ENCODE assay signal across 32 mouse cellular contexts in genomic region chr17:35250348-35251120, GRCm38 (mm10). TPM values are rescaled to one million over a fixed set of nuclear protein-coding genes. Genes with fewer than 3 reads are reported as not detected.
A peak's percentile ranks its signal among the peaks of the same experiment; 100 is the strongest.
DNase-seq lines count a peak whose midpoint lies in the region; ATAC-seq and TF ChIP-seq lines count a peak whose summit lies in the region.
"Had no signal": no experiment of that assay in that cellular context is flagged by ENCODE, and none has a peak within 500 bp of the region (broad histone marks: within the 10 kb centered on the region; RNA-seq: fewer than 3 reads in every experiment).

No protein-coding gene starts in this region.

- H3K36me3 ChIP-seq in heart, embryonic 10.5 days = peaks cover 87% of the 10 kb centered on the region
- peaks cover 41% of the 10 kb centered on the region for H3K36me3 ChIP-seq in lung, postnatal 0 days (ENCODE audit: insufficient read depth, low read length)

- H3K9ac ChIP-seq in lung, postnatal 0 days (replicated peaks; ENCODE audit: low read depth) = no peak overlapping the region
- H3K9ac ChIP-seq: embryonic facial prominence, embryonic 12.5 days; heart, embryonic 13.5 days; hindbrain, embryonic 14.5 days; midbrain, embryonic 15.5 days; neural tube, embryonic 12.5 days had no signal

- H3K27me3 ChIP-seq in heart, embryonic 10.5 days (ENCODE audit: insufficient read depth, poor library complexity, severe bottlenecking) = no peaks in the 10 kb centered on the region
- H3K27me3 ChIP-seq in lung, postnatal 0 days (replicated peaks; ENCODE audit: insufficient read depth, low read length) = no peaks in the 10 kb centered on the region
- H3K27me3 ChIP-seq: embryonic facial prominence, embryonic 12.5 days; heart, embryonic 13.5 days; midbrain, embryonic 15.5 days; neural tube, embryonic 12.5 days had no signal

- H3K4me2 ChIP-seq in lung, postnatal 0 days (replicated peaks; ENCODE audit: low read depth, low read length) = no peak overlapping the region
- H3K4me2 ChIP-seq: embryonic facial prominence, embryonic 12.5 days; heart, embryonic 13.5 days; hindbrain, embryonic 14.5 days; midbrain, embryonic 15.5 days; neural tube, embryonic 12.5 days had no signal

- DNase-seq in adrenal gland, adult (ENCODE audit: inconsistent age in 2 of 2, low spot score in 1 of 2) = peak; percentile 13 to 58
- no peak for DNase-seq in adrenal gland, adult 8-10 months
- DNase-seq in heart, adult 11 months = peak; percentile 86
- no peak for DNase-seq in heart, embryonic 10.5 days (ENCODE audit: low spot score)
- DNase-seq in lung, postnatal 0 days (ENCODE audit: low spot score) = no peak
- no peak for DNase-seq in lung, adult 2 months
- no peak for DNase-seq in spleen, postnatal 14 days (ENCODE audit: low spot score in 2 of 2)
- DNase-seq: cerebellum, postnatal 25 days; embryo, embryonic 11 days; heart, postnatal 10 days; kidney, postnatal 14 days; liver; right cerebral cortex, postnatal 4 days had no signal

- no peak overlapping the region for H3K27ac ChIP-seq in heart, embryonic 10.5 days
- H3K27ac ChIP-seq in lung, postnatal 0 days (ENCODE audit: low read length) = peak overlapping the region; percentile 51; the same call in 1 of the 2 replicates
- H3K27ac ChIP-seq in bone marrow, adult 2 months (ENCODE audit: control insufficient read depth, insufficient read depth, low read depth, low read length, poor library complexity) = peak overlapping the region; percentile 18; the same call in 1 of the 2 replicates
- H3K27ac ChIP-seq: embryonic facial prominence, embryonic 12.5 days; heart, embryonic 13.5 days; hindbrain, embryonic 14.5 days; midbrain, embryonic 15.5 days; neural tube, embryonic 12.5 days had no signal

- peaks cover 9% of the 10 kb centered on the region; the same call in 1 of the 2 replicates for H3K4me1 ChIP-seq in heart, embryonic 10.5 days
- no peaks in the 10 kb centered on the region for H3K4me1 ChIP-seq in lung, postnatal 0 days (ENCODE audit: insufficient read depth, low read depth, low read length)
- no peaks in the 10 kb centered on the region for H3K4me1 ChIP-seq in lung, adult 2 months (ENCODE audit: control insufficient read depth, insufficient read depth, low read length)
- H3K4me1 ChIP-seq in bone marrow, adult 2 months (ENCODE audit: control insufficient read depth, insufficient read depth, low read length) = peaks cover 2% of the 10 kb centered on the region

- H3K4me3 ChIP-seq in heart, embryonic 10.5 days = no peak overlapping the region
- H3K4me3 ChIP-seq in lung, postnatal 0 days (ENCODE audit: low read depth, low read length) = no peak overlapping the region
- no peak overlapping the region for H3K4me3 ChIP-seq in lung, adult 2 months (replicated peaks; ENCODE audit: extremely low read depth, low read depth, low read length)
- no peak overlapping the region for H3K4me3 ChIP-seq in bone marrow, adult 2 months (replicated peaks; ENCODE audit: control insufficient read depth, low read depth, low read length)
- H3K4me3 ChIP-seq: embryonic facial prominence, embryonic 12.5 days; heart, embryonic 13.5 days; midbrain, embryonic 15.5 days; neural tube, embryonic 12.5 days had no signal

- WGBS in heart, embryonic 10.5 days = 94% methylated on average over 3 of the region's 3 CpGs
- 80% methylated on average over 3 of the region's 3 CpGs for WGBS in lung, postnatal 0 days
- 80% methylated on average over 3 of the region's 3 CpGs for WGBS in lung, adult 2 months
- WGBS in bone marrow, adult 2 months = 89% methylated on average over 3 of the region's 3 CpGs

- no peak for TF ChIP-seq POLR2A in lung, adult 2 months (IDR thresholded peaks at IDR 0.05; ENCODE audit: borderline replicate concordance, extremely low read depth, low read depth, low read length)
- no peak for TF ChIP-seq POLR2A in bone marrow, adult 2 months (IDR thresholded peaks at IDR 0.05; ENCODE audit: borderline replicate concordance, control insufficient read depth, low read depth, low read length)

- H3K9me3 ChIP-seq in heart, embryonic 10.5 days = no peaks in the 10 kb centered on the region
- no peaks in the 10 kb centered on the region for H3K9me3 ChIP-seq in lung, postnatal 0 days (ENCODE audit: low read length)
- H3K9me3 ChIP-seq: embryonic facial prominence, embryonic 12.5 days; heart, embryonic 13.5 days; midbrain, embryonic 15.5 days; neural tube, embryonic 12.5 days had no signal

- TF ChIP-seq EP300 in lung, postnatal 0 days (IDR thresholded peaks at IDR 0.05) = no peak

- no peak for ATAC-seq in lung, postnatal 0 days
- ATAC-seq: forebrain, embryonic 16.5 days; intestine, postnatal 0 days; midbrain, embryonic 15.5 days had no signal

- no peak for TF ChIP-seq CTCF in lung, postnatal 0 days (IDR thresholded peaks at IDR 0.05)
- TF ChIP-seq CTCF in lung, adult 2 months (IDR thresholded peaks at IDR 0.05; ENCODE audit: insufficient read depth, low read length) = no peak
- TF ChIP-seq CTCF in bone marrow, adult 2 months (IDR thresholded peaks at IDR 0.05; ENCODE audit: control insufficient read depth, insufficient read depth, low read length) = no peak

RNA-seq across cellular contexts. Expression of gene Ddx39b, which starts 9.0 kb away (rescaled TPM):
- 100 to 1,000 TPM; 181 to 239 (median 202) TPM for total RNA-seq in adrenal gland, adult 8-10 months (2022)
- 367 and 489 TPM in 2 replicates for polyA plus RNA-seq in heart, embryonic 10.5 days (2016; fragmentation: Nextera tagmentation; extraction: Ambion mirVana)
- polyA plus RNA-seq in lung, postnatal 0 days (2015; fragmentation: Nextera tagmentation; extraction: Ambion mirVana) = 161 and 170 TPM in 2 replicates
- 245 and 304 TPM in 2 replicates for polyA plus RNA-seq in lung, adult 2 months (2012; rRNA removed)
- 275 and 374 TPM in 2 replicates for polyA plus RNA-seq in bone marrow, adult 2 months (2011; ENCODE audit: insufficient read depth, insufficient read length, low replicate concordance, missing spikeins)

RNA-seq across cellular contexts. Expression of gene H2-D1, which starts 12.0 kb away (rescaled TPM):
- total RNA-seq in adrenal gland, adult 8-10 months (2022) = 100 to 1,000 TPM; 209 to 349 (median 279) TPM
- 22.5 and 25.0 TPM in 2 replicates for polyA plus RNA-seq in heart, embryonic 10.5 days (2016; fragmentation: Nextera tagmentation; extraction: Ambion mirVana)
- 530 and 579 TPM in 2 replicates for polyA plus RNA-seq in lung, postnatal 0 days (2015; fragmentation: Nextera tagmentation; extraction: Ambion mirVana)
- polyA plus RNA-seq in lung, adult 2 months (2012; rRNA removed) = 878 and 1,286 TPM in 2 replicates
- polyA plus RNA-seq in bone marrow, adult 2 months (2011; ENCODE audit: insufficient read depth, insufficient read length, low replicate concordance, missing spikeins) = 399 and 727 TPM in 2 replicates

RNA-seq across cellular contexts. Expression of gene Nfkbil1, which starts 14.9 kb away (rescaled TPM):
- 10 to 100 TPM; 17.4 to 20.2 (median 19.8) TPM for total RNA-seq in adrenal gland, adult 8-10 months (2022)
- 8.4 and 10.4 TPM in 2 replicates for polyA plus RNA-seq in heart, embryonic 10.5 days (2016; fragmentation: Nextera tagmentation; extraction: Ambion mirVana)
- polyA plus RNA-seq in lung, postnatal 0 days (2015; fragmentation: Nextera tagmentation; extraction: Ambion mirVana) = 11.2 and 12.2 TPM in 2 replicates
- 16.5 and 21.6 TPM in 2 replicates for polyA plus RNA-seq in lung, adult 2 months (2012; rRNA removed)
- polyA plus RNA-seq in bone marrow, adult 2 months (2011; ENCODE audit: insufficient read depth, insufficient read length, low replicate concordance, missing spikeins) = 9.9 and 24.9 TPM in 2 replicates

RNA-seq across cellular contexts. Expression of gene Atp6v1g2, which starts 17.1 kb away (rescaled TPM):
- total RNA-seq in adrenal gland, adult 8-10 months (2022) = 10 to 100 TPM in 1 of 4 experiments, 1 to 10 TPM in 3; 5.5 to 12.1 (median 7.4) TPM
- polyA plus RNA-seq in heart, embryonic 10.5 days (2016; fragmentation: Nextera tagmentation; extraction: Ambion mirVana) = 6.5 and 10.1 TPM in 2 replicates
- polyA plus RNA-seq in lung, postnatal 0 days (2015; fragmentation: Nextera tagmentation; extraction: Ambion mirVana) = 4.7 and 6.1 TPM in 2 replicates
- polyA plus RNA-seq in lung, adult 2 months (2012; rRNA removed) = 6.3 and 8.1 TPM in 2 replicates
- 4.1 and 9.9 TPM in 2 replicates for polyA plus RNA-seq in bone marrow, adult 2 months (2011; ENCODE audit: insufficient read depth, insufficient read length, low replicate concordance, missing spikeins)

RNA-seq across cellular contexts. Expression of gene Gm16181, which starts 29.9 kb away (rescaled TPM):
- not detected for total RNA-seq in adrenal gland, adult 8-10 months (2022)
- polyA plus RNA-seq in heart, embryonic 10.5 days (2016; fragmentation: Nextera tagmentation; extraction: Ambion mirVana) = 0.30 TPM in 1 of 2 replicates, not detected in the other
- polyA plus RNA-seq in lung, postnatal 0 days (2015; fragmentation: Nextera tagmentation; extraction: Ambion mirVana) = 0.60 TPM in 1 of 2 replicates, not detected in the other
- 1.2 TPM in 1 of 2 replicates, not detected in the other for polyA plus RNA-seq in lung, adult 2 months (2012; rRNA removed)
- not detected in 2 replicates for polyA plus RNA-seq in bone marrow, adult 2 months (2011; ENCODE audit: insufficient read depth, insufficient read length, low replicate concordance, missing spikeins)
- total RNA-seq: adrenal gland, adult 2 months; adrenal gland, postnatal 4 days; gastrocnemius, adult 8-10 months; hematopoietic stem cell, adult 5-6 weeks; layer of hippocampus, adult 18-20 months; layer of hippocampus, postnatal 10 days; left cerebral cortex, adult 18-20 months; left cerebral cortex, postnatal 14 days had no signal
- polyA plus RNA-seq: embryonic facial prominence, embryonic 12.5 days; heart, embryonic 13.5 days; hindbrain, embryonic 14.5 days; limb, embryonic 11.5 days; neural tube, embryonic 12.5 days; stomach, embryonic 14.5 days; testis, adult 2 months had no signal

Comparison
In these comparisons a context has a peak if more than half of its experiments do, and no peak if none do; other contexts are left out.
1. DNase-seq: peak in adrenal gland, adult (2 of 2) and heart, adult 11 months (single experiment); none in adrenal gland, adult 8-10 months (single experiment), heart, embryonic 10.5 days (single experiment), lung, postnatal 0 days (single experiment), lung, adult 2 months (single experiment) and spleen, postnatal 14 days (0 of 2).
2. RNA of gene H2-D1, which starts 12.0 kb away (polyA plus RNA-seq): 878 to 1,286 TPM in lung, adult 2 months, 399 to 727 TPM in bone marrow, adult 2 months and 530 to 579 TPM in lung, postnatal 0 days; 22.5 to 25.0 TPM in heart, embryonic 10.5 days; every median in the first group is over 10 times any median in the second.